Mouse (Mus musculus) MN1 (cell line): ENCODE results near the gene B430306N03Rik.
A peak's percentile ranks its signal among the peaks of the same experiment; 100 is the strongest.
"Not testable (repeated sequence)": the region's sequence is repeated elsewhere in the genome, so short reads cannot be mapped to it uniquely, and the experiment has no call there.

Source experiments
- DNase-seq: peaks from one replicate; pipeline ENCODE4 v3.0.0-alpha.2; 2016; ENCODE audit warnings: low spot score

Gene B430306N03Rik

DNA sequence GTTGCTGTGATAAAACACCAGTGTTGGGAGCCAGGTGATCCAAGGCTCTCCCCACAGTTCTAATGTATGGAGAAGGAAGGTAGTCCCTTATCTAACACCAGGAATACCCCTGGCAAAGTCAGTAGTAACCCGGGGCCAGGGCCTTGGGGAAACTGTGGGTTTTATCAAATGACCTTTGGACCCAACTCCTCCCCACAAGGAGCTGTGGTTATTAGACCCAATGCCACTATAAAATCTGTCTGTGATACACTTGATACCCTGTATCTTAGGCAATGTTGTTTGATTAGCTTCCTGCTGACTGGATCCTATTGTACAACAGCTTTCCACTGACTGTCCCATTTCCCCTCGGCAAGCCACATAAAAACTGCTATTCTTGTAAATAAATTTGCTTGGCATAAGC lies 3.8 kb upstream of the B430306N03Rik start:
- no peak for DNase-seq

DNA sequence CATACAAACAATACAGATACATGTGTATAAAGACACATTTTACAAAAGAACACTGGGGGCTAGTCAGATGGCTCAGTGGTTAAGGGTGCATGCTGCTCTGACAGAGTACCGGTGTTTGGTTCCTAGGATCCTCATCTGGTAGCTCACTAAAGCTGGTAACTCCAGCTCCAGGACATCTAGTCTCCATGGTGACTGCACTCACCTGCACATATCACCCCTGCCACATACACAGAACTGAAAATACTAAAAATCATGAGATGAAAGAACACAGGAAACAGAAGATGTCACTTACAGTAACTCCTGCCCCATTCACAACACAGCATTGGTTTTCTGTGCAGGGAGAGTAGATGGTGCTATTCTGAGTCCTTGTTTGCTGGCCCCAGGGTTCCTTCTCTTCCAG lies 2.7 kb downstream of the B430306N03Rik start:
- no peak for DNase-seq

DNA sequence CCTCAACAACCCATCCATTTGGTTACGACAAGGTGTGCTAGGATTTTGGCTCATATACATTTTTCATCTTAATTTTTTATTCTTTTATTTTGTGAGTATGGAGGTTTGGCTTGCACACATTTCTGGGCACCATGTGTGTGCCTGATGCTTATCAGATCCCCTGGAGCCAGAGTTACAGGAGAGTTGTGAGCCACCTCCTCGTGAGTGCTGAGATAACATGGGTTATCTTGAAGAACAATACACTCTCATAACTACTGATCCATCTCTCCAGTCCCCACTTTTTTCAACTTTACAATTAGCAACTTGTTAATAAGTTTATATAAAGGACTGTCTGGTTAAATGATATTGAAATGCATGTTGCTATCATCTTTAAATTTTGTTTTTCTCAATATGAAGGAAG lies 5.3 kb downstream of the B430306N03Rik start:
- no peak for DNase-seq

GRCm38 (mm10) chr17:48323236-48323635 lies 7.3 kb downstream of the B430306N03Rik start:
- no peak for DNase-seq

- no peak for DNase-seq
These were observed 8.3 kb downstream of the B430306N03Rik start for GRCm38 (mm10) chr17:48324258-48324657.

DNA sequence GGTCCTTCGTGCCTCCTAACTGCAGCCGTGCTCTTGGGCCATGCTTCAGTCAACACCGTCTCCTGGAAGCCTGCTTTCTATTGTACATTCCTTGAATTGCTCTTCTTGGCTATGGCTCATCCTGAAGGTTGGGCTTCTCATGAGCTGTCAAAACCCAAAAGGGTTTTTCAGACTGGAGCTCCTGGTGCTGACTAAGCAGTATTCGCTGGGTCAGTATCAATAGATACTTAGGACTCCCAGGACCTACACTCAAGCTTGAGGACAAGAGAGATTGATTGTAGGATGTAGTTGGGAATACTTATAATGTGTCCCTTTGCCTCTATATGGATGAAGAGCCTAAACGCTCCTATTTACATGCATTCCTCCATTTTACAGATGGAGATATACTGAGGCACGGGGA lies 9.2 kb downstream of the B430306N03Rik start:
- DNase-seq, result no peak

DNA sequence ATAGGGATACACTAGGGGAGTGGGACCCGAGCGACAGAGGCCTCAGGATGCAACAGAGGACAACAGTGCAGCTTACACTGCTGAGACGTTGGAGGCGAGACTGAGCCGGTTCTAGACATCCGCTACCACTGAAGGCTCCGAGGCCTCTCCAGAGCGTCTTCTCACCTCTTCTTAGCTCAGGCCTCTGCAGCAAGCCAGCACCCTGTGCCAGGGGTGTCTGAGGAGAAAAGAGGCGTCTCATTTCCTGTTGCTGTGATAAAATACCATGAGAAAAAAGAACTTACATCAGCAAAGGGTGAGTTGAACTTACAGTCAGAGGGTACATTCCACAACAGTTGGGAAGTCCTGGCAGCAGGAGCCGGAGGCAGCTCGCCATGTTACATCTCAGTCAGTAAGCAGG lies 9.7 kb downstream of the B430306N03Rik start:
- DNase-seq, result no peak

DNA sequence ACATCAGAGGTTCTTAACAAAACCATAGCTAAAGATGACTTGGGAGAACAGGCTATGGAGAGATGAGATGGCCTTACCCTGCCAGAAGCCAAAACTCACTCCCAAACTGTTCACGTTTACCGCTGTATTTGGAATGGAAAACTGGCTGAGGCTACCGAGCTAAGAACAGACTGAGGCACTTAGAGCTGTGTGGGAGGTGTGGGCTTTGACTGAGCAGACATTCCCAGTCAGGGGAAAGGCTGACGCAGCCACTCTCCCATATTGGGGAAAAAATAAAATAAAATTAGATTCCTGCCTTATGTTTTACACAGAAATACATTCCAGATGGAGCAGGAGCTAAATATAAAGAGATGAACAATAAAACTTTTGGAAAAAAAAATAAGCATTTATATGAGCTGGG lies 10.7 kb downstream of the B430306N03Rik start:
- DNase-seq, result no peak

- no peak for DNase-seq
These were observed 16.6 kb downstream of the B430306N03Rik start for GRCm38 (mm10) chr17:48332524-48332923.

DNA sequence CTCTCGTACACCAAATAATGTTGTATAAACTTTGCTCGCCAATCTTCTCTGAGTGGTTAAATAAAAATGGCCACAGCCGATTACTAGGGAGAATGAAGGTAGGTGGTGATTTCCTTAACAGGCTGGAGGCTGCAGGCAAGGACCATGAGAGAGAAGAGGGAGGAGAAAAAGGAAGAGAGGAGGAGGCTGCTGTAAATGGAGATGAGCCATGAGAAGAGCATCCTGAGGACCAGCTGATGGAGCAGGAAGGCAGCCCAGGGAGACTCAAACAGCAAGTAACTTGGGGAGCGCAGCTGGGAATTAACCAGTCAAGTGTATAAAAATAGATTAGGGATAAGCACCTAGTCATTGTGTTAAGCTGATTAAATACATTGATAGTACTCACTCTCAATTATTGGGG lies 18.2 kb downstream of the B430306N03Rik start:
- DNase-seq, result no peak

DNA sequence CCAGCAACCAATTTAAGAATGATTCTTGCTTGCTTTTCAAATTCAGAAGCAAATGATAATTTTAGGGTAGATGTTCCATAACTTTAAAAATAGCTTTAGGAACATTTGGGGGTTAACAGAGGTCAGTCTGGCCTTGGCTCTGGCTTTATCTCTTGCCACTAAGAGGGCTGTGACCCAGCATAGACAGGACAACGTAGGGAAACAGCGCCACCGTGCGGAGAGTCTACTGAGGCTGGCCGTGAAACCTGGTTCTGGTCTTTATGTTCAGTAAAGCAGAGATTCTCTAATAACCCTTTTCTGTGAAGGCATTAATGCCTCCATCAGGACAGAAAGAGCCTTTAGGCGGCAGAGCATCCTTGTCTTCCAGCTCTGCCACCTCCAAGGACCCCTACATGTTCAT lies 20.9 kb downstream of the B430306N03Rik start:
- DNase-seq, result peak; percentile 44

DNA sequence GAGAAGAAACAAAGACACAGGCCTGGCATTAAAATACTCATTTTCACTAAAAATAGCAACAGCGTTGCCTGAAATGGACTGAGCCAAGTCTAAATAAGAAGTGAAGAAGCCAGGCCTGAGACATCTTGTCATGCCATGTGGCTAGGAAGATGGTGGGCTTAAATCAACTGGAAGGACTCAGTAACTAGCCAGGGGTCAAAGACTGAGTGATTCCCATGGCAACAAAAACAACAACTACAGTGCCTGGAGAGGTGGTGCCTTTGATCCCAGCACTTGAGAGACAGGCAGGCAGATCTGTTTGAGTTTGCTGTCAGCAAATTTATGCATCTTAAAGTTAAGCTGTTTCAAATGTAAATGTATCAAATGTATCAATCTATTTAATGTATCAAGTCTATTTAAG lies 24.3 kb downstream of the B430306N03Rik start:
- no peak for DNase-seq

DNA sequence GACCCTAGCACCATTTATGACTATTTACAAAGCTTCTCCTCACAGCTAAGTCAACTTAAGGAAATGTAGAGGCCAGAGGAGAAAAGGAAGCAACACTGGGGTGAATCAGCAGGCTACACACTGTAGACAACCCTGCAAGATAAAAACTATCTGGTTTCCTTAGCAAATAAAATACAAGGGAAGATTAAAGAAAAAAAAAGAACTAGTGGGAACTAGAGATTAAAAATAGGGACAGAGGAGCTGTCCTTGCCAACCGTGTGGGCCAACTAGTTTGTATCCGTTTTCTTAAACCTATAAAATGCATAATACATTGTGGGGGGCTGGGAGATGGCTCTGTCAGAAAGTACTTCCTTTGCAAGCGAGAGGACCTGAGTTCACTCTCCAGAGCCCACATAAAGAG lies 26.0 kb downstream of the B430306N03Rik start:
- no peak for DNase-seq

GRCm38 (mm10) chr17:48343065-48343464 lies 27.1 kb downstream of the B430306N03Rik start:
- DNase-seq, result no peak

GRCm38 (mm10) chr17:48345824-48346223 lies 29.9 kb downstream of the B430306N03Rik start:
- DNase-seq, result no peak

- DNase-seq, result no peak
These were observed 30.3 kb downstream of the B430306N03Rik start, which contains the start of gene Trem2 for GRCm38 (mm10) chr17:48346231-48346630. Gene Trem2, plus strand, starts transcription at chr17:48346401.

- no peak for DNase-seq
These were observed 30.9 kb downstream of the B430306N03Rik start for GRCm38 (mm10) chr17:48346834-48347233.

DNA sequence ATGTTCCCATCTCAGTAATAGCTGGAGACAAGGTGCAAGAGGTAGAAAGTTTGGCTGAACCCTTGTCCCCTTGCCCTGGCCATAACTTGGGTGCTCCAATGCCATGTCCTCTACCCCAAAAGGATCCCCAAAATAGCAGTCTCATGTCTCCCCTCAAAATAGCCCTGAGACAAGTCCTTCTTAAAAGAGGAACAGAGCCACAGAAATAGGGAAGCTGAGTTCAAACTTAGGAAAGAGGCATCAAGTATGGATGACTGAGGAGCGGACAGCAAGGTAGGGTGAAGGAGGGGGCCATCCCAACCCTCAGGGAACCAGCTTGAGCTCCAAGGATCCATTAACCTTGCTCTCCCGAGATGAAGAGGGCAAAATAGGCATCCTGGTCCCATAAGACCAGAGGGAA lies 31.3 kb downstream of the B430306N03Rik start:
- no peak for DNase-seq

- no peak for DNase-seq
These were observed 34.8 kb downstream of the B430306N03Rik start for GRCm38 (mm10) chr17:48350681-48351193.

DNA sequence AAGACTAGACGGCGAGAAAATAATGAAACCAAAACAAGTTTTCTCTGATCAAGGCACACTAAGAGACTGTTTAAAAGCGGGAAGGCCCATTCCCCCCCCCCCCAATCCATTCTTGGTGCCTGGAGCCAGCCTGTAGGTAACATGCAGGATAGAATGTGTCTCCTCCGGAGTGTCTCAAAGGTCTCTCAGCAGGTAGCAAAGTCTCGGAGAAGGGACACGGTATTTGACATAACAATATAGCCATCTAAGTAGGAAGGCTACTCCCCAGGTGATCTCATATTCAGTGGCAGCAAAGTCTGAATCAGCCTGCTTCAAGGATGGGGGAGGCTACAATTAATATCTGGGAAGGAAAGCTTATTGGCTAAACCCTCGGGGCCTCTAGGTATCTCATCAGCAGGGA lies 37.0 kb downstream of the B430306N03Rik start:
- not testable (repeated sequence) for DNase-seq

- no peak for DNase-seq
These were observed 39.9 kb downstream of the B430306N03Rik start for GRCm38 (mm10) chr17:48355822-48356221.

GRCm38 (mm10) chr17:48357892-48358291 lies 42.0 kb downstream of the B430306N03Rik start:
- DNase-seq, result no peak

DNA sequence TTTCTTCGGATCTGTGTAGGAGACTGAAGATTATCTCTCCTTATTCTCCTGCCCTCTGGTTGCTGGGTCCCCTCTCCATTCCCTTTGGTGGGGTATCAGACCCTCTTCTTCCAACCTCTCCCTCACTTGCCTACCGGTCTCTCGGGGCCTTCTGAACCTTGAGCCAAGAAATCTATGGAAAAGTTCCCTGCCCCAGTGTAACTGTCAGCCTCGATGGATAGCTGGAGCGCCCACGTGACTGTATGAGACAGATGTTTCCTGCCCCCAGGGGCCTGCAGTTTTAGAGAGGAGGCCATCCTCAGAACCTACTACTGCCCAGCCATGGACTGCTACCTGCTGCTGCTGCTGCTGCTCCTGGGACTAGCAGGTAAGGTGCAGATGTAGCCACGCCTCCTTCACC lies 43.7 kb downstream of the B430306N03Rik start, which contains the start of gene Treml1:
Gene Treml1, plus strand, starts transcription at position 301 of the 400 bp plus-strand sequence.
- DNase-seq, result no peak

DNA sequence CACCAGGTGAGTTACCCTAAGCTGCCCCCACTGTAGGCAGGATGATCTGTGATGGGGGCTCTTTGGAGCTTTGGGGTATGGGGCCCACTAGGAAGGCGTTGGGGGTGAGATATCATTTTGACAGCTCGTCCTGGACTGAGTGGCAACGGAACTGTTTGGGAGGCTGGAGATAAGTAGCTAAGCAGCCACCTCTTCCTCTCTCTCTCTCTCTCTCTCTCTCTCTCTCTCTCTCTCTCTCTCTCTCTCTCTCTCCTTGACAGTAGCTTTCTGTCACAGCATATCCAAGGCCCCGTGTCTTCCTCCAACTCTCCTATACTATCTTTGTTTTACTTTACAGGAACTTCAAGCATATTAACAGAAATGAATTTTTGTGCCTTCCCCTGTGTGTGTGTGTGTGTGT lies 44.5 kb downstream of the B430306N03Rik start:
- DNase-seq, result no peak

GRCm38 (mm10) chr17:48362346-48362745 lies 46.4 kb downstream of the B430306N03Rik start:
- no peak for DNase-seq
